Mouse (Mus musculus): ENCODE results near the gene Olfr318. TPM values are rescaled to one million over a fixed set of nuclear protein-coding genes. Genes with fewer than 3 reads are reported as not detected.

The Olfr318 gene
- polyA plus RNA-seq, 1 experiment from 2014 or later = not detected

DNA sequence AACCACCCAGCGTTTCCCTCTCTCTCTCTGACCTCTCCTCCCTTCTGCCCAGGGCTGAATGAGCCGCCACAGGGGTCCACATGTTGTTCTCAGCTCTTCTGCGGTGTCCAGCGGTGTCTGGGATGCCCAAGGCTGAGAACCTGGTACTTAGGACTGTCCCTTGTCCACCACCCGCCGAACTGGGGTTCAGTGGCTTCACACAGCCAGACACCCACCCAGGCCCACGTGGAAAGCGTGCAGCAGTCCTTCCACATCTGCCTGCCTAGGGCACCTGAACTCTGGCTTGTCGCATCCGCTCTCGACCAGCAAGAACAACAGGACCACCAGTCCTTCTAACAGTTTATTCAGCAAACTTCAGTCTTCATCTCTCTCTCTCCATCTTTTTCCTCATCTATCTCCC, 14.7 kb downstream of the Olfr318 start:
- H3K36me3 ChIP-seq (ENCODE audit: control insufficient read depth, insufficient read depth, low read length) = no peaks in the 10 kb centered on the region
- no peaks in the 10 kb centered on the region for H3K4me1 ChIP-seq (ENCODE audit: control insufficient read depth, insufficient read depth, low read length)
- WGBS = 87% methylated on average over 11 of the region's 11 CpGs
- no peaks in the 10 kb centered on the region for H3K27me3 ChIP-seq (ENCODE audit: control insufficient read depth, insufficient read depth, low read length)
- H3K4me3 ChIP-seq (ENCODE audit: low read length) = no peak overlapping the region
- no peaks in the 10 kb centered on the region for H3K9me3 ChIP-seq (ENCODE audit: control insufficient read depth, low read length)
- H3K9ac ChIP-seq (ENCODE audit: low read depth, low read length) = no peak overlapping the region
- no peak overlapping the region for H3K4me2 ChIP-seq (replicated peaks; ENCODE audit: low read depth, low read length)
- H3K27ac ChIP-seq (ENCODE audit: low read depth, low read length) = no peak overlapping the region
- ATAC-seq (ENCODE audit: low FRiP score, low TSS enrichment) = no peak

DNA sequence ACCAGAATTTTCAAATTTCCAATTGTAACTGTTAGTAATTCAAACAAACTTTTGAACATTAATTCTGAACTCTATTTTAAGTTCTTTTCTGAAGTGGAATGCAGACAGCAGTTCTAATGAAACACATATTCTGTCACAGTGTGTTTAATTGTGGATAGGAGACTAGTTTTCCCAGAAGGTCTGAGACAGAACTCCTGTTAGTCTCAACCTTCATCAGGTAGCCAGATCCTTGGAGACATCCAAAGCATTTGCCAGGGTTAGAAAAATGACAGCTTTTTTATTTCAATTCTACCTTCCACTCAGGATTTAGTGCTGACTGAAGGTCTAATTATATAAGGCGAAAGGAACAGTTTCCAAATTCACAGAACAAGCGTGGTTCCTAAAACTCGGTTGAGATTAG, 25.0 kb downstream of the Olfr318 start, which contains the start of gene Olfr319:
Olfr319 (plus strand) TSS at position 301 of the 400 bp plus-strand sequence.
- H3K27ac ChIP-seq (ENCODE audit: low read depth, low read length) = no peak within 1 kb of the TSS
- H3K4me3 ChIP-seq (ENCODE audit: low read length) = no peak within 1 kb of the TSS
- no peak within 1 kb of the TSS for H3K9ac ChIP-seq (ENCODE audit: low read depth, low read length)
- no peaks in the 10 kb centered on the region for H3K27me3 ChIP-seq (ENCODE audit: control insufficient read depth, insufficient read depth, low read length)
- 87% methylated on average over 3 of the region's 3 CpGs for WGBS
- H3K4me2 ChIP-seq (replicated peaks; ENCODE audit: low read depth, low read length) = no peak within 1 kb of the TSS
- no peaks in the 10 kb centered on the region for H3K36me3 ChIP-seq (ENCODE audit: control insufficient read depth, insufficient read depth, low read length)
- ATAC-seq (ENCODE audit: low FRiP score, low TSS enrichment) = no peak
- H3K9me3 ChIP-seq (ENCODE audit: control insufficient read depth, low read length) = peaks cover 9% of the 10 kb centered on the region
- H3K4me1 ChIP-seq (ENCODE audit: control insufficient read depth, insufficient read depth, low read length) = no peaks in the 10 kb centered on the region

DNA sequence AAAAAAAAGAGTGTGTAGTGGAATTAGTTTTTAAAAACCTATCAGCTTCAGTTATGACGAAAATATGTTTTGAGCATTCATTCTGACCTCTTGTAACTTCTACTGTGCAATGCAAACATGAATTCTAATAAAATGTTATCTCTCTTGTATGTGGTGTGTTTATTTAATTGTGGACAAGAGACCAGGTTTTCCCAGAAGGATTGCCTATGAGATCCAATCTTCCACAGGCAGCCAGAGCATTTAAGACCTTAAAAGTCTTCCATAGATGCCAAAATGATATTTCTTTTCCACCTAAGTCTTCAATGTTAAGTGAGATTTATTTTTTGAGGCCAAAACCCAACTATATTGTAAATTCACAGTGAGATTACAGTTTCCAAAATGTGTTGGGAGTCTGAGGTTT, 43.0 kb downstream of the Olfr318 start, which contains the start of gene Olfr320:
Olfr320 (plus strand) TSS at position 301 of the 400 bp plus-strand sequence.
- Histone ChIP-seq H3K27ac (ENCODE audit: low read depth, low read length) (no peak within 1 kb of the TSS), H3K4me3 (ENCODE audit: low read length) (no peak within 1 kb of the TSS), H3K9ac (ENCODE audit: low read depth, low read length) (no peak within 1 kb of the TSS), H3K4me2 (replicated peaks; ENCODE audit: low read depth, low read length) (no peak within 1 kb of the TSS), H3K4me1 (ENCODE audit: control insufficient read depth, insufficient read depth, low read length) (no peaks in the 10 kb centered on the region), H3K9me3 (ENCODE audit: control insufficient read depth, low read length) (no peaks in the 10 kb centered on the region), H3K27me3 (ENCODE audit: control insufficient read depth, insufficient read depth, low read length) (no peaks in the 10 kb centered on the region), H3K36me3 (ENCODE audit: control insufficient read depth, insufficient read depth, low read length) (no peaks in the 10 kb centered on the region)
- WGBS = 88% methylated on average over 1 of the region's 1 CpGs
- ATAC-seq (ENCODE audit: low FRiP score, low TSS enrichment) = no peak

DNA sequence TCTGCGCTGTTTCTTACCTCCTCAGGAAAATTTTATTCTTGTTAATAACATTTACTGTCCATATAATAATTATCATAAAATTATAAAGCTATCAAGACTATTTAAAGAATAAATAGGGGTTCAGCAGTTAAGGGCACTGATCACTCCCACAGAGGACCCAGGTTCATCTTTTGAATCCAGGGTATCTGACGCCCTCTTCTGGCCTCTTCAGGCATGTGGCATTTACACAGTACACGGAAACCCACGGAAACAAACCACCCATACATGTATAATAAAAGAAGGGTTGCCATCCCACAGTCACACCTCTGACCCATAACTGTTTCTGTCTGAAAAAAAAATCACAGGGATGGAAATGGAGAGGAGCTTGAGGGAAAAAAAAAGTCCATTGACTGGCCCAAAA, 52.0 kb downstream of the Olfr318 start:
- no peaks in the 10 kb centered on the region for H3K36me3 ChIP-seq (ENCODE audit: control insufficient read depth, insufficient read depth, low read length)
- H3K4me3 ChIP-seq (ENCODE audit: low read length) = no peak overlapping the region
- ATAC-seq (ENCODE audit: low FRiP score, low TSS enrichment) = no peak
- no peak overlapping the region for H3K4me2 ChIP-seq (replicated peaks; ENCODE audit: low read depth, low read length)
- H3K4me1 ChIP-seq (ENCODE audit: control insufficient read depth, insufficient read depth, low read length) = no peaks in the 10 kb centered on the region
- no peaks in the 10 kb centered on the region for H3K27me3 ChIP-seq (ENCODE audit: control insufficient read depth, insufficient read depth, low read length)
- WGBS = 57% methylated on average over 4 of the region's 4 CpGs
- no peaks in the 10 kb centered on the region for H3K9me3 ChIP-seq (ENCODE audit: control insufficient read depth, low read length)
- H3K27ac ChIP-seq (ENCODE audit: low read depth, low read length) = no peak overlapping the region
- H3K9ac ChIP-seq (ENCODE audit: low read depth, low read length) = no peak overlapping the region

DNA sequence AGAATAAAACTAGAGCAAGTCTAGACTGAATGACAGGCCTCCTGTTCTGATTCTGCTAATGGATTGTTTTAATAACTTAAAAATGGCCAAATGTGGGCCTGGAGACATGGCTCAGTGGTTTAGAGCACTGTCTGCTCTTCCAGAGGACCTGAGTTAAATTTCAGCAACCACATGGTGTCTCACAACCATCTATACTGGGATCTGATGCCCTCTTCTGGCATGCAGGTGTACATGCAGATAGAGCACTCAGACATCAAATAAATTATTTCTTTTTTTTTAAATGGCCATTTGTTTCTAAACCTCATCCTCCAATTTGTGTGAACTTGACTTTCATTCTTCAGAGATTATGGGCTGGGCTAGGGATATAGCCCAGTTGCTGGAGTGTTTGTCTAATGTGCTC, 54.6 kb downstream of the Olfr318 start:
- H3K27ac ChIP-seq (ENCODE audit: low read depth, low read length) = no peak overlapping the region
- no peaks in the 10 kb centered on the region for H3K4me1 ChIP-seq (ENCODE audit: control insufficient read depth, insufficient read depth, low read length)
- no peak overlapping the region for H3K4me2 ChIP-seq (replicated peaks; ENCODE audit: low read depth, low read length)
- H3K27me3 ChIP-seq (ENCODE audit: control insufficient read depth, insufficient read depth, low read length) = no peaks in the 10 kb centered on the region
- H3K9me3 ChIP-seq (ENCODE audit: control insufficient read depth, low read length) = no peaks in the 10 kb centered on the region
- no peak overlapping the region for H3K4me3 ChIP-seq (ENCODE audit: low read length)
- ATAC-seq (ENCODE audit: low FRiP score, low TSS enrichment) = no peak
- H3K36me3 ChIP-seq (ENCODE audit: control insufficient read depth, insufficient read depth, low read length) = no peaks in the 10 kb centered on the region
- no peak overlapping the region for H3K9ac ChIP-seq (ENCODE audit: low read depth, low read length)

Other genes with a start within 250 kb of the Olfr318 start
- gene Olfr332, start 231.5 kb downstream of the Olfr318 start, polyA plus RNA-seq (2014; fragmentation: Nextera tagmentation; extraction: Ambion mirVana) = 0.11 TPM in 1 of 2 replicates, not detected in the other
- gene Olfr331, start 221.4 kb downstream of the Olfr318 start, polyA plus RNA-seq (2014; fragmentation: Nextera tagmentation; extraction: Ambion mirVana) = not detected in 2 replicates
- not detected in 2 replicates for gene Olfr330, start 189.2 kb downstream of the Olfr318 start, polyA plus RNA-seq (2014; fragmentation: Nextera tagmentation; extraction: Ambion mirVana)
- gene Olfr329-ps, start 177.6 kb downstream of the Olfr318 start, polyA plus RNA-seq (2014; fragmentation: Nextera tagmentation; extraction: Ambion mirVana) = not detected in 2 replicates
- 0.07 and 0.18 TPM in 2 replicates for gene Olfr328, start 168.4 kb downstream of the Olfr318 start, polyA plus RNA-seq (2014; fragmentation: Nextera tagmentation; extraction: Ambion mirVana)
- not detected in 2 replicates for gene Olfr224, start 153.5 kb downstream of the Olfr318 start, polyA plus RNA-seq (2014; fragmentation: Nextera tagmentation; extraction: Ambion mirVana)
- gene Olfr325, start 146.3 kb downstream of the Olfr318 start, polyA plus RNA-seq (2014; fragmentation: Nextera tagmentation; extraction: Ambion mirVana) = not detected in 2 replicates
- gene Olfr324, start 128.9 kb downstream of the Olfr318 start, polyA plus RNA-seq (2014; fragmentation: Nextera tagmentation; extraction: Ambion mirVana) = not detected in 2 replicates
- gene 2210407C18Rik, start 107.9 kb downstream of the Olfr318 start, polyA plus RNA-seq (2014; fragmentation: Nextera tagmentation; extraction: Ambion mirVana) = not detected in 2 replicates
- gene Olfr323, start 93.5 kb downstream of the Olfr318 start, polyA plus RNA-seq (2014; fragmentation: Nextera tagmentation; extraction: Ambion mirVana) = not detected in 2 replicates
- gene Trim58, start 83.5 kb downstream of the Olfr318 start, polyA plus RNA-seq (2014; fragmentation: Nextera tagmentation; extraction: Ambion mirVana) = not detected in 2 replicates
- 0.07 TPM in 1 of 2 replicates, not detected in the other for gene Olfr322, start 65.2 kb downstream of the Olfr318 start, polyA plus RNA-seq (2014; fragmentation: Nextera tagmentation; extraction: Ambion mirVana)
- gene Olfr320, start 42.9 kb downstream of the Olfr318 start, polyA plus RNA-seq (2014; fragmentation: Nextera tagmentation; extraction: Ambion mirVana) = not detected in 2 replicates
- not detected in 2 replicates for gene Olfr319, start 24.9 kb downstream of the Olfr318 start, polyA plus RNA-seq (2014; fragmentation: Nextera tagmentation; extraction: Ambion mirVana)
- gene Olfr317, start 15.2 kb upstream of the Olfr318 start, polyA plus RNA-seq (2014; fragmentation: Nextera tagmentation; extraction: Ambion mirVana) = not detected in 2 replicates
- not detected in 2 replicates for gene Olfr316, start 28.7 kb upstream of the Olfr318 start, polyA plus RNA-seq (2014; fragmentation: Nextera tagmentation; extraction: Ambion mirVana)
- not detected in 2 replicates for gene Olfr315, start 49.2 kb upstream of the Olfr318 start, polyA plus RNA-seq (2014; fragmentation: Nextera tagmentation; extraction: Ambion mirVana)
- gene Olfr314, start 58.9 kb upstream of the Olfr318 start, polyA plus RNA-seq (2014; fragmentation: Nextera tagmentation; extraction: Ambion mirVana) = not detected in 2 replicates
- gene Fam183b, start 77.9 kb upstream of the Olfr318 start, polyA plus RNA-seq (2014; fragmentation: Nextera tagmentation; extraction: Ambion mirVana) = not detected in 2 replicates
- not detected in 2 replicates for gene Olfr313, start 91.0 kb upstream of the Olfr318 start, polyA plus RNA-seq (2014; fragmentation: Nextera tagmentation; extraction: Ambion mirVana)
- not detected in 2 replicates for gene Olfr312, start 105.2 kb upstream of the Olfr318 start, polyA plus RNA-seq (2014; fragmentation: Nextera tagmentation; extraction: Ambion mirVana)
- not detected in 2 replicates for gene Olfr311, start 115.2 kb upstream of the Olfr318 start, polyA plus RNA-seq (2014; fragmentation: Nextera tagmentation; extraction: Ambion mirVana)
- gene Gm12258, start 123.1 kb upstream of the Olfr318 start, polyA plus RNA-seq (2014; fragmentation: Nextera tagmentation; extraction: Ambion mirVana) = 5.9 and 10.7 TPM in 2 replicates
- gene 2810021J22Rik, start 143.2 kb upstream of the Olfr318 start, polyA plus RNA-seq (2014; fragmentation: Nextera tagmentation; extraction: Ambion mirVana) = 6.4 and 8.8 TPM in 2 replicates
- gene Zfp39, start 180.2 kb upstream of the Olfr318 start, polyA plus RNA-seq (2014; fragmentation: Nextera tagmentation; extraction: Ambion mirVana) = 5.0 and 9.6 TPM in 2 replicates
- gene Btnl10, start 193.9 kb upstream of the Olfr318 start, polyA plus RNA-seq (2014; fragmentation: Nextera tagmentation; extraction: Ambion mirVana) = 0.09 TPM in 1 of 2 replicates, not detected in the other
- gene Rnf187, start 214.9 kb upstream of the Olfr318 start, polyA plus RNA-seq (2014; fragmentation: Nextera tagmentation; extraction: Ambion mirVana) = 229 and 304 TPM in 2 replicates
- 29.9 and 146 TPM in 2 replicates for gene Hist3h2ba, start 224.9 kb upstream of the Olfr318 start, polyA plus RNA-seq (2014; fragmentation: Nextera tagmentation; extraction: Ambion mirVana)
- gene Hist3h2a, start 230.7 kb upstream of the Olfr318 start, polyA plus RNA-seq (2014; fragmentation: Nextera tagmentation; extraction: Ambion mirVana) = 31.8 and 32.7 TPM in 2 replicates
- 0.63 and 0.65 TPM in 2 replicates for gene Trim17, start 230.7 kb upstream of the Olfr318 start, polyA plus RNA-seq (2014; fragmentation: Nextera tagmentation; extraction: Ambion mirVana)

Measured in kidney, embryonic 14.5 days (tissue).